Mouse (Mus musculus) cerebellum, adult 2 months (tissue): ENCODE measurements around the gene Spock1. TPM values are rescaled to one million over a fixed set of nuclear protein-coding genes. Genes with fewer than 3 reads are reported as not detected.

Experiments used
- DNase-seq, 2 experiments: peaks; one replicate each; pipeline ENCODE4 v3.0.0; 2021
- H3K27ac ChIP-seq: fragments of 200-500 bp; 2 replicates; pipeline ENCODE4 v1.5.1; 2012; ENCODE audit warnings: low read length, control low read depth, inconsistent platforms; ENCODE audit not compliant: insufficient read depth
- H3K27me3 ChIP-seq: fragments of 200-500 bp; 2 replicates; pipeline ENCODE4 v1.6.1; 2012; ENCODE audit warnings: inconsistent platforms, mild to moderate bottlenecking, low read length, moderate library complexity; ENCODE audit not compliant: control insufficient read depth, insufficient read depth
- H3K4me1 ChIP-seq: fragments of 200-500 bp; 2 replicates; pipeline ENCODE4 v1.6.1; 2011; ENCODE audit warnings: low read length; ENCODE audit not compliant: control insufficient read depth, insufficient read depth
- H3K4me3 ChIP-seq: fragments of 200-500 bp; replicated peaks from 2 replicates; pipeline ENCODE3; 2011; ENCODE audit warnings: mild to moderate bottlenecking, low read depth, low read length, control low read depth; ENCODE audit not compliant: insufficient read depth
- CTCF ChIP-seq: fragments of 200-500 bp; IDR thresholded peaks from 2 replicates; pipeline ENCODE4 v1.5.1; 2011; ENCODE audit warnings: low read depth, mild to moderate bottlenecking, control low read depth, low read length, moderate library complexity, borderline replicate concordance; ENCODE audit not compliant: insufficient read depth
- POLR2A ChIP-seq: fragments of 200-500 bp; IDR thresholded peaks from 2 replicates; pipeline ENCODE4 v1.6.1; 2011; ENCODE audit warnings: low read length, control low read depth, borderline replicate concordance; ENCODE audit not compliant: insufficient read depth
- WGBS: fragments of 180-500 bp; shearing (Covaris S2); methylation state at CpG from one replicate; pipeline ENCODE4 v1.1.7; 2018; 5-methylcytosine and 5-hydroxymethylcytosine counted together
- polyA plus RNA-seq: library from polyadenylated mRNA; depleted of rRNA; stranded (reverse); fragments of >200 nt; gene quantifications from 2 replicates; pipeline ENCODE4 v1.2.3, GENCODE M21; 2012

Gene Spock1
- polyA plus RNA-seq, 1 experiment, result 144 TPM

- WGBS, result 85% methylated on average over 10 of the region's 10 CpGs
- no peak for DNase-seq
- Histone ChIP-seq H3K27me3 (no peaks in the 10 kb centered on the region), H3K4me1 (no peaks in the 10 kb centered on the region), H3K27ac (no peak overlapping the region), H3K4me3 (no peak overlapping the region)
- TF ChIP-seq POLR2A (no peak), CTCF (no peak)
Observed at GRCm38 (mm10) chr13:57435726-57436220, 472.4 kb downstream of the Spock1 start.

- WGBS, result 66% methylated on average over 4 of the region's 4 CpGs
- TF ChIP-seq POLR2A (no peak), CTCF (no peak)
- no peak for DNase-seq
- no peak overlapping the region for H3K4me3 ChIP-seq
- H3K27ac ChIP-seq, result no peak overlapping the region
- no peaks in the 10 kb centered on the region for H3K4me1 ChIP-seq
- no peaks in the 10 kb centered on the region for H3K27me3 ChIP-seq
Observed at GRCm38 (mm10) chr13:57433848-57434247, 474.3 kb downstream of the Spock1 start.

- TF ChIP-seq POLR2A (no peak), CTCF (0 out of 2 replicates have a peak, but pooled peaks have one; percentile 21)
- H3K27ac ChIP-seq, result no peak overlapping the region
- 83% methylated on average over 4 of the region's 4 CpGs for WGBS
- no peak for DNase-seq
- H3K4me3 ChIP-seq, result no peak overlapping the region
- no peaks in the 10 kb centered on the region for H3K27me3 ChIP-seq
- H3K4me1 ChIP-seq, result no peaks in the 10 kb centered on the region
Observed at GRCm38 (mm10) chr13:57431815-57432214, 476.3 kb downstream of the Spock1 start.

GRCm38 (mm10) chr13:57428840-57429239 lies 479.3 kb downstream of the Spock1 start:
- no peak for TF ChIP-seq POLR2A
- no peak for TF ChIP-seq CTCF
- 65% methylated on average over 14 of the region's 14 CpGs for whole genome bisulfite sequencing
- DNase-seq, result no peak
- no peak overlapping the region for H3K4me3 ChIP-seq
- no peak overlapping the region for H3K27ac ChIP-seq
- H3K27me3 ChIP-seq, result no peaks in the 10 kb centered on the region
- no peaks in the 10 kb centered on the region for H3K4me1 ChIP-seq

GRCm38 (mm10) chr13:57418781-57419180 lies 489.4 kb downstream of the Spock1 start:
- DNase-seq, result no peak
- no peak for TF ChIP-seq POLR2A
- TF ChIP-seq CTCF, result no peak
- H3K4me3 ChIP-seq, result no peak overlapping the region
- WGBS, result 54% methylated on average over 5 of the region's 5 CpGs
- no peaks in the 10 kb centered on the region for H3K27me3 ChIP-seq
- no peaks in the 10 kb centered on the region; the same call in 1 of the 2 replicates for H3K4me1 ChIP-seq
- H3K27ac ChIP-seq, result no peak overlapping the region

GRCm38 (mm10) chr13:57414716-57415115 lies 493.4 kb downstream of the Spock1 start:
- Histone ChIP-seq H3K4me3 (no peak overlapping the region), H3K4me1 (no peaks in the 10 kb centered on the region; the same call in 1 of the 2 replicates), H3K27ac (no peak overlapping the region), H3K27me3 (no peaks in the 10 kb centered on the region)
- 100% methylated on average over 1 of the region's 1 CpGs for WGBS
- TF ChIP-seq POLR2A (no peak), CTCF (no peak)
- DNase-seq, result no peak

GRCm38 (mm10) chr13:57407666-57408065 lies 500.5 kb downstream of the Spock1 start:
- DNase-seq, result no peak
- Histone ChIP-seq H3K4me1 (no peaks in the 10 kb centered on the region), H3K27ac (no peak overlapping the region), H3K27me3 (no peaks in the 10 kb centered on the region), H3K4me3 (no peak overlapping the region)
- WGBS, result 83% methylated on average over 4 of the region's 4 CpGs
- TF ChIP-seq CTCF, result no peak
- TF ChIP-seq POLR2A, result no peak

GRCm38 (mm10) chr13:57402386-57402785 lies 505.7 kb downstream of the Spock1 start:
- Histone ChIP-seq H3K4me3 (no peak overlapping the region), H3K27me3 (no peaks in the 10 kb centered on the region), H3K4me1 (no peaks in the 10 kb centered on the region), H3K27ac (no peak overlapping the region)
- WGBS, result 80% methylated on average over 7 of the region's 7 CpGs
- TF ChIP-seq CTCF (no peak), POLR2A (no peak)
- DNase-seq, result no peak
